Mouse (Mus musculus): ENCODE measurements around the gene Dlg5.

DNA sequence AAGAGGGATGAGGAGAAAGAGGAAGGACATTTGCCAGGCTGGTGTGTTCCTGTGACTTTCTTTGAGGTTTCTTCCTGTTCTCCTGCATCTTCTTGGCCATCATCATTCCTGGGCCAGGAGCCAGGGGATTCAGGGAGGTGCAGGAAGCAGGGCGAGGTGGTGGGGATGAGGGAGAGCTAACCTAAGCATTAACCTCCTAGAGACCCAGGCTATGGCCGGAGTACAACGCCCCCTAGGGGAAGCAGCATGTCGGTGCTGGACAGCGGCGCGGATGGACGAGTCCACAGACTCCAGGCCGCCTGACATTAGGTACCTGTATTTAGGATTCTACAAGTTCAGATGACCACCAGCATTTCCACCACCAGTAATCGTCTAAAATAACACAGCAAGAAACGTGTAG, 6.1 kb downstream of the Dlg5 start:
- TF ChIP-seq POLR2AphosphoS2 (IDR thresholded peaks at IDR 0.05; ENCODE audit: insufficient read length, low read depth) (no peak), POLR2A (IDR thresholded peaks at IDR 0.05; ENCODE audit: insufficient read length, low read depth) (no peak)

Measured in myocyte (in vitro differentiated cells).